In genomic region chr5:137045402-137046323, GRCm38 (mm10) we compare ENCODE assay signal across 8 mouse cellular contexts. TPM values are rescaled to one million over a fixed set of nuclear protein-coding genes. Genes with fewer than 3 reads are reported as not detected.
DNase-seq lines count a peak whose midpoint lies in the region; ATAC-seq and TF ChIP-seq lines count a peak whose summit lies in the region.

Gene Ap1s1 (minus strand): TSS chr5:137046135.

- peaks cover 11% of the 10 kb centered on the region for H3K79me3 ChIP-seq in C2C12 (ENCODE audit: low read depth)

- TF ChIP-seq CTCF in C2C12 (IDR thresholded peaks at IDR 0.05; ENCODE audit: control insufficient read depth, insufficient read depth, insufficient read length): no peak
- no peak for TF ChIP-seq CTCF in brain, embryonic 14.5 days (IDR thresholded peaks at IDR 0.05; ENCODE audit: borderline replicate concordance, extremely low read depth, insufficient read depth, insufficient read length)
- no peak for TF ChIP-seq CTCF in liver, adult 2 months (IDR thresholded peaks at IDR 0.05; ENCODE audit: low read depth, low read length)

- H3K4me2 ChIP-seq in heart, embryonic 11.5 days: peak within 1 kb of the TSS; percentile 96
- H3K4me2 ChIP-seq in kidney, embryonic 16.5 days (replicated peaks; ENCODE audit: low read depth, low read length): peak within 1 kb of the TSS; percentile 70
- H3K4me2 ChIP-seq in myocyte (ENCODE audit: low read depth): peak within 1 kb of the TSS; percentile 85

- H3K9ac ChIP-seq in heart, embryonic 11.5 days (ENCODE audit: low read depth, low read length): peak within 1 kb of the TSS; percentile 86
- peak within 1 kb of the TSS; percentile 83 for H3K9ac ChIP-seq in kidney, embryonic 16.5 days (replicated peaks; ENCODE audit: low read length)
- H3K9ac ChIP-seq in liver, adult 2 months (ENCODE audit: low read depth, low read length): peak within 1 kb of the TSS; percentile 70

- ATAC-seq in heart, embryonic 11.5 days (replicated peaks; ENCODE audit: insufficient number of reproducible peaks, low FRiP score, low TSS enrichment): peak; percentile 86
- peak; percentile 94 for ATAC-seq in kidney, embryonic 16.5 days (ENCODE audit: low FRiP score, low TSS enrichment)

- peak; percentile 100 for DNase-seq in brain, embryonic 14.5 days (ENCODE audit: low read depth)
- peak; percentile 91 for DNase-seq in liver, adult 2 months (ENCODE audit: extremely low read depth, low read depth, low spot score)
- peak; percentile 97 for DNase-seq in splenic B cell, adult 2 months (ENCODE audit: low read depth, low spot score)

- H3K9me3 ChIP-seq in erythroblast, embryonic 14.5 days (ENCODE audit: control insufficient read depth, low read length): no peaks in the 10 kb centered on the region
- no peaks in the 10 kb centered on the region for H3K9me3 ChIP-seq in heart, embryonic 11.5 days (replicated peaks; ENCODE audit: control insufficient read depth, low read length)
- H3K9me3 ChIP-seq in kidney, embryonic 16.5 days (ENCODE audit: low read length): no peaks in the 10 kb centered on the region

- peaks cover 26% of the 10 kb centered on the region for H3K4me1 ChIP-seq in erythroblast, embryonic 14.5 days (ENCODE audit: control insufficient read depth)
- peaks cover 7% of the 10 kb centered on the region for H3K4me1 ChIP-seq in heart, embryonic 11.5 days (ENCODE audit: control insufficient read depth, insufficient read depth, low read length)
- peaks cover 12% of the 10 kb centered on the region for H3K4me1 ChIP-seq in kidney, embryonic 16.5 days (ENCODE audit: insufficient read depth, low read length)
- H3K4me1 ChIP-seq in liver, adult 2 months (ENCODE audit: control insufficient read depth, insufficient read depth, low read length): peaks cover 5% of the 10 kb centered on the region; the same call in 1 of the 2 replicates

- WGBS in heart, embryonic 11.5 days (ENCODE audit: insufficient replicate concordance): 1% methylated on average over 48 of the region's 48 CpGs
- under 1% methylated on average over 48 of the region's 48 CpGs for WGBS in kidney, embryonic 16.5 days
- 1% methylated on average over 48 of the region's 48 CpGs for WGBS in liver, adult 2 months

- peak within 1 kb of the TSS; percentile 59 for H3K27ac ChIP-seq in heart, embryonic 11.5 days (ENCODE audit: low read depth, low read length)
- peak within 1 kb of the TSS; percentile 25 for H3K27ac ChIP-seq in kidney, embryonic 16.5 days (ENCODE audit: low read length)
- H3K27ac ChIP-seq in liver, adult 2 months (replicated peaks; ENCODE audit: insufficient read depth, low read depth, low read length): no peak within 1 kb of the TSS

- H3K79me2 ChIP-seq in C2C12 (ENCODE audit: control insufficient read depth, insufficient read depth) (peaks cover 25% of the 10 kb centered on the region), myocyte (ENCODE audit: control insufficient read depth, insufficient read depth) (peaks cover 16% of the 10 kb centered on the region)
- H3K79me2 ChIP-seq in liver, adult 2 months (ENCODE audit: control insufficient read depth, insufficient read depth, low read length): no peaks in the 10 kb centered on the region; the same call in 1 of the 2 replicates

- peak; percentile 41; the same call in 1 of the 2 replicates for TF ChIP-seq POLR2A in brain, embryonic 14.5 days (IDR thresholded peaks at IDR 0.05; ENCODE audit: borderline replicate concordance, extremely low read depth, insufficient read depth, insufficient read length, poor library complexity, severe bottlenecking)
- TF ChIP-seq POLR2A in liver, adult 2 months (IDR thresholded peaks at IDR 0.05; ENCODE audit: extremely low read depth, insufficient read depth, low read length): no peak
- TF ChIP-seq POLR2A in myocyte (IDR thresholded peaks at IDR 0.05; ENCODE audit: insufficient read length, low read depth): peak; percentile 84

- H3K36me3 ChIP-seq in C2C12 (ENCODE audit: control insufficient read depth, insufficient read depth): peaks cover 21% of the 10 kb centered on the region
- H3K36me3 ChIP-seq in erythroblast, embryonic 14.5 days (ENCODE audit: control insufficient read depth): peaks cover 27% of the 10 kb centered on the region
- H3K36me3 ChIP-seq in heart, embryonic 11.5 days (ENCODE audit: control insufficient read depth, insufficient read depth, low read length): 0 out of 2 replicates have a peak, but pooled peaks cover 2% of the 10 kb centered on the region
- peaks cover 13% of the 10 kb centered on the region for H3K36me3 ChIP-seq in kidney, embryonic 16.5 days (ENCODE audit: insufficient read depth, low read length)
- H3K36me3 ChIP-seq in liver, adult 2 months (ENCODE audit: control insufficient read depth, insufficient read depth, low read length): peaks cover 6% of the 10 kb centered on the region
- H3K36me3 ChIP-seq in myocyte (ENCODE audit: control insufficient read depth, insufficient read depth): no peaks in the 10 kb centered on the region
- peaks cover 3% of the 10 kb centered on the region; the same call in 1 of the 2 replicates for H3K36me3 ChIP-seq in splenic B cell, adult 2 months (ENCODE audit: control insufficient read depth, insufficient read depth, low read length, poor library complexity, severe bottlenecking)

- H3ac ChIP-seq in C2C12 (ENCODE audit: control insufficient read depth, insufficient read length, low read depth): peak within 1 kb of the TSS; percentile 49
- H3ac ChIP-seq in myocyte (ENCODE audit: control insufficient read depth, insufficient read length): peak within 1 kb of the TSS; percentile 50

- H3K27me3 ChIP-seq in C2C12 (ENCODE audit: control insufficient read depth, insufficient read depth, insufficient read length): no peaks in the 10 kb centered on the region
- H3K27me3 ChIP-seq in erythroblast, embryonic 14.5 days (ENCODE audit: control insufficient read depth): peaks cover 29% of the 10 kb centered on the region
- no peaks in the 10 kb centered on the region for H3K27me3 ChIP-seq in heart, embryonic 11.5 days (ENCODE audit: control insufficient read depth, insufficient read depth, low read length)
- H3K27me3 ChIP-seq in kidney, embryonic 16.5 days (ENCODE audit: insufficient read depth, low read length): no peaks in the 10 kb centered on the region
- H3K27me3 ChIP-seq in liver, adult 2 months (ENCODE audit: control insufficient read depth, insufficient read depth, low read length): no peaks in the 10 kb centered on the region
- no peaks in the 10 kb centered on the region for H3K27me3 ChIP-seq in myocyte (ENCODE audit: control insufficient read depth, insufficient read depth, insufficient read length)
- H3K27me3 ChIP-seq in splenic B cell, adult 2 months (ENCODE audit: control insufficient read depth, insufficient read depth, low read length, poor library complexity, severe bottlenecking): no peaks in the 10 kb centered on the region

- H3K4me3 ChIP-seq in C2C12 (ENCODE audit: insufficient read depth, poor library complexity, severe bottlenecking): peak within 1 kb of the TSS; percentile 64
- H3K4me3 ChIP-seq in erythroblast, embryonic 14.5 days (replicated peaks): peak within 1 kb of the TSS; percentile 88
- H3K4me3 ChIP-seq in heart, embryonic 11.5 days (ENCODE audit: low read depth, low read length): peak within 1 kb of the TSS; percentile 85
- H3K4me3 ChIP-seq in kidney, embryonic 16.5 days (ENCODE audit: low read length): peak within 1 kb of the TSS; percentile 60
- peak within 1 kb of the TSS; percentile 80 for H3K4me3 ChIP-seq in liver, adult 2 months (ENCODE audit: insufficient read depth, low read depth, low read length)
- H3K4me3 ChIP-seq in myocyte: peak within 1 kb of the TSS; percentile 78

TF ChIP-seq in C2C12, 6 proteins besides CTCF, POLR2A, EP300 and RAD21:
- no peak for TF ChIP-seq MYOG (IDR thresholded peaks at IDR 0.05; ENCODE audit: control insufficient read depth, extremely low read depth, insufficient read length)
- no peak for TF ChIP-seq MYOD1 (IDR thresholded peaks at IDR 0.05; ENCODE audit: control insufficient read depth, insufficient read length, low read depth)
- TF ChIP-seq FOSL1 (IDR thresholded peaks at IDR 0.05; ENCODE audit: insufficient read depth, low read length, poor library complexity, severe bottlenecking): no peak
- TF ChIP-seq USF1 (IDR thresholded peaks at IDR 0.05; ENCODE audit: low read depth): no peak
- no peak for TF ChIP-seq CEBPB (IDR thresholded peaks at IDR 0.05; ENCODE audit: low read depth)
- TF ChIP-seq MAX (IDR thresholded peaks at IDR 0.05): no peak

TF ChIP-seq in myocyte, 11 proteins besides CTCF, POLR2A, EP300 and RAD21:
- TF ChIP-seq POLR2AphosphoS2 (IDR thresholded peaks at IDR 0.05; ENCODE audit: insufficient read length, low read depth): peak; percentile 64
- no peak for TF ChIP-seq TCF12 (IDR thresholded peaks at IDR 0.05; ENCODE audit: insufficient read depth, poor library complexity, severe bottlenecking)
- no peak for TF ChIP-seq SRF (IDR thresholded peaks at IDR 0.05; ENCODE audit: control insufficient read depth, insufficient read length, low read depth)
- TF ChIP-seq E2F4 (IDR thresholded peaks at IDR 0.05; ENCODE audit: insufficient read depth): no peak
- no peak for TF ChIP-seq MAX (IDR thresholded peaks at IDR 0.05; ENCODE audit: low read depth)
- TF ChIP-seq REST (IDR thresholded peaks at IDR 0.05; ENCODE audit: insufficient read depth, insufficient read length): no peak
- no peak for TF ChIP-seq CEBPB (IDR thresholded peaks at IDR 0.05; ENCODE audit: insufficient read depth, poor library complexity, severe bottlenecking)
- TF ChIP-seq TCF3 (IDR thresholded peaks at IDR 0.05; ENCODE audit: insufficient read length, low read depth): no peak
- peak in 1 of 3 experiments; percentile 11 for TF ChIP-seq MYOD1 (IDR thresholded peaks at IDR 0.05; ENCODE audit: control insufficient read depth in 1 of 3, insufficient read length in 2 of 3, low read depth in 2 of 3)
- no peak for TF ChIP-seq USF1 (IDR thresholded peaks at IDR 0.05; ENCODE audit: low read depth)
- no peak for TF ChIP-seq MYOG (IDR thresholded peaks at IDR 0.05; ENCODE audit: control insufficient read depth in 1 of 3, insufficient read depth in 1 of 3, insufficient read length in 2 of 3, low read depth in 2 of 3)

RNA-seq across cellular contexts. Expression of gene Ap1s1, which starts in this region (rescaled TPM):
- polyA plus RNA-seq in C2C12 (2012; fragmentation: generic; extraction: Trizol) (360 TPM), myocyte (2012; fragmentation: generic; extraction: Trizol) (172 TPM)
- polyA plus RNA-seq in brain, embryonic 14.5 days (2012; rRNA removed): 162 and 163 TPM in 2 replicates
- 11.7 and 12.6 TPM in 2 replicates for polyA plus RNA-seq in erythroblast, embryonic 14.5 days (2012)
- 131 and 145 TPM in 2 replicates for polyA plus RNA-seq in heart, embryonic 11.5 days (2014; fragmentation: Nextera tagmentation; extraction: Ambion mirVana)
- polyA plus RNA-seq in kidney, embryonic 16.5 days (2015; fragmentation: Nextera tagmentation; extraction: Ambion mirVana): 201 TPM in 2 replicates
- 21.5 and 23.8 TPM in 2 replicates for total RNA-seq in liver, adult 2 months (2014; rRNA removed)
- 24.1 and 25.6 TPM in 2 replicates for polyA plus RNA-seq in liver, adult 2 months (2012; rRNA removed)
